Mouse (Mus musculus) hindlimb bud, embryonic 11.5 days (tissue): ENCODE data around the gene Etv6.

Experiments
- DNase-seq: peaks from one replicate; pipeline ENCODE4 v3.0.0-alpha.2; 2012; ENCODE audit warnings: low read depth, low spot score; ENCODE audit errors: extremely low spot score

Etv6 gene

GRCm38 (mm10) chr6:134161040-134161439 is 125.5 kb downstream of the Etv6 start:
- no peak for DNase-seq

DNA sequence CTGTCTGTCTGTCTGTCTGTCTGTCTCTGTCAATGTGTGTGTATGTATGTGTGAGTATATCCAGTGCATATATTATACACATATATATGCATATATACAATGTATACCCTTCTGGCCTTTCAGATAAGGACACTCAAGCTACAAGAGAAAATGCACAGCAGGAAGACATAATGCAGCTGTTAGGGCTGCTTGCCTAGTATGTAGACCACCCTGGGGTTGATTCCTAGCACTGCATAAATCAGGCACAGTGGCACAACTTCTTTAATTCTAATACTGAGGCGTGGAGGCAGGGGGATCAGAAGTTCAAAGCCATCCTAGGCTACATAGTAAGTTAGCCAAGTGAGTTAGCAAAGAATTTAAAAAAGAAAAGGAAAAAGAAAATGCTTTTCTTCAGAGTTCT is 127.8 kb downstream of the Etv6 start:
- DNase-seq, result no peak

GRCm38 (mm10) chr6:134164356-134164755 is 128.9 kb downstream of the Etv6 start:
- DNase-seq, result no peak

DNA sequence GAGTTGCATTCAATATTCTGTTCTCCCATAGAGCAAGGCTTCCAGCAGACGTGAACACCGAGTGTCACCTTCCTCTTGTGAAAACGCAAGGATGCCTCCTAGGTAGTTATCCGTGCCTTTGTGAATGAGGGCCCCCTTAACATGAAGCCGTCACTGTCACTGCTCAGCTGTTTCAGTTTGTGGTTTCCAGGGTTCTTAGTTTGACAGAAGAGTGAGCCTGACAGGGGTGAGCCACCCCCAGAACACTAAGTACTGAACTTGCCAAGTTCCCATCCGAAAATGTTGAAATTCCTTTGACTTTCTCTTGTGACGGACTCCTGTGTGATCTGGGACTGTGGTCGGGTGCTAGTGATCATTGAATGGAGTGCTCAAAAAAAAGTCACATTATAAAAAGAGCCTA is 129.5 kb downstream of the Etv6 start:
- DNase-seq, result no peak

GRCm38 (mm10) chr6:134167963-134168362 is 132.5 kb downstream of the Etv6 start:
- no peak for DNase-seq

- DNase-seq, result no peak
Observed at GRCm38 (mm10) chr6:134168799-134169198, 133.3 kb downstream of the Etv6 start.

GRCm38 (mm10) chr6:134171235-134171634 is 135.7 kb downstream of the Etv6 start:
- DNase-seq, result no peak

- DNase-seq, result no peak
Observed at GRCm38 (mm10) chr6:134171906-134172728, 136.6 kb downstream of the Etv6 start.

- no peak for DNase-seq
Observed at GRCm38 (mm10) chr6:134173439-134173838, 137.9 kb downstream of the Etv6 start.

DNA sequence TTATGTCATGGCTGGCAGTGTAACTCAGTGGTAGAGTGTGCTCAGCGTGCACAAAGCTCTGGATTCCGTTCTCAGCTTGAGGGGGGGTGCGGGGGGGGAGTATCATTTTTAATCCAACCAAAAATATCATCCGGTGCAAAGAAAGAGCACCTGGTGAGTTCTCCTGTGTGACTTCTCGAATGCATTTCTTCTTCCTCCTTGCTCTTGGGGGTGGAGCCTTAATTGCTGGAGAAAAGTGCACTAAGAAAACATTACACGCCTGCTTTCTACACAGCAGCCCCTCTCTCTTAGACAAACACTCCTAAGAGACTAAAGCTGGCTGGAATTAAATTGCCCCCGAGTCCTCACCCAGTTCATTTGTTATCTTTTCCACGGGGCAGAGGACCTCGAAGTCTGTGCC is 139.6 kb downstream of the Etv6 start:
- DNase-seq, result no peak

- no peak for DNase-seq
Observed at GRCm38 (mm10) chr6:134177196-134177595, 141.7 kb downstream of the Etv6 start.

GRCm38 (mm10) chr6:134182301-134182948 is 146.9 kb downstream of the Etv6 start:
- no peak for DNase-seq

DNA sequence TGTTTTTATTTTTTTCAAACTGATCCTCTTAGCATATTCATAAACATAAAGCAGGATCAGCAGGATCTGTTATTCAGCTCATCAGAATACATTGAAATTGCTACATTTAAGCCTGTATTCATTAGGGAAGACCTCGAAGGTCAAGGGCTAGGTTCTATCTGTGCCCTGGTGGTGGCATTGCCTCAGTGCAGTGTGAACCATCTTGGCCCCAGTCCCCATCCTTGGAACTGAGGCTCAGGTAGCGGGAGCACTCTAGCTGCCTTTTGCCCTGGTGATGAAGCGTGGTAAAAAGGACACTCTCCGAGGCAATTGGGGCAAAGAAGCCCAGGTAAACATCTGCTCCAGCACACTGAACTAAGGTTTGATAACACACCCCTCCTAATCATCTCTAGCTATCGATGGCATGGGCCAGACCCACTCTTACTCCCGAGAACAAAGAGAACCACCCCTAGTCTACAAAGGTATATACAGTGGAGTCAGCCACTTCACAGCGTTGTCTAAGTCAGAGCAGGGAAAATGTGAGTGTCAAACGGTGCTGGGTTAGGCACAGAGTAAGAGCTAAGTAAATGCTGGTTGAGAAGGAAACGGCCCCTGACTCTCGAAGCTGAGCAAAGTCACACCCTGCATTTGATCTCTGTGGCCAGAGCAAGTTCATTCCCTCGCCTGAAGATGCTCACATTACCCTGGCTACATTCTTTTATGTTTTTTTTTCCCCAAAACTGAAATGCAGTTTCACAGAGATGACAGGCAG is 148.3 kb downstream of the Etv6 start:
- DNase-seq, result no peak

DNA sequence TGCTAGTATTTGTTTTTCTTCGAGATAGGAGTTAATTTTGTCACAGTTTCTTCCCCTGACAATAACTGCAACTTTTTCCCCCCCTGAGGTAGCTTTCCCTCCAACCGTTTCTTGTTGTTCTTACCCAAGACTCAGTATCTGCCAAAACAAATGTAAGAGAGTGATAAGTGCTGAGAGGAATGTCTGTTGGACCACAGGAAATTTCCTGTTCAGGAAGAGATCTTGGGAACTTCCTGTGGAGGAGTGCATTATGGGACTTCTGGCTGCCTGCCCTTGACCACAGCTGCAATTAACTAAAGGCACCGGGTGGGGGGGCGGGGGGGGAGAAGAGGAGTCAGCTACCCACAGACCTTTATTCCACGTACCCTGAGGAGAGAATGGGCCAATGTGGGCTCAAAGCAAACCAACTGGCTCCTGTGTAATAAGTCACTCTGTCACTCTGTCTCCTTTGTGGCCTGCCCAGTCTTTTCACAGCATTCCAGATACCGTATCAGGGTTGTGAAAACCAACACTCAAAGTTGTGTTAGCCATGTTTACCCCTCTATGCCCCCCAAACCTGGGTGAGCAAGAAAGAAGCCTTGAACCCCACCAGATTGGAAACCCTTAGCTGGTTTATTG is 150.9 kb downstream of the Etv6 start:
- no peak for DNase-seq

DNA sequence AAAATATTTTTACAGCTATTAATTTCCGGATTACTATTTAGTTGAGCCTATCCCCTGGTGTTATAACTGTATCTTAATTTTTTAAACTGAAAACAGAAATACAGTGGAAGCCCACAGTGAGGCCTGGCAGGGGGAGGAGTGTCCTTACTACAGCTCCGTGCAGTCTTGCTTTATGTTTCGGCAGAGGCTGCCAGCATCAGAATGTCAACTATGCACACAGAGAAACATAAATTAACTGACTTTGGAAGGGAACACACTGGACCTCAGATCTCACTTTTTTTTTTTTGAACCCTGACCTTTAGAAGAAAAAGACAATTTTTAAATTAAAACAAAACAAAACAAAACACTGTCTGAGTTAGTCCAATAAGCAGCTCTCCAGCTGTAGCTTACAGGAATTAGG is 153.2 kb downstream of the Etv6 start:
- no peak for DNase-seq

DNA sequence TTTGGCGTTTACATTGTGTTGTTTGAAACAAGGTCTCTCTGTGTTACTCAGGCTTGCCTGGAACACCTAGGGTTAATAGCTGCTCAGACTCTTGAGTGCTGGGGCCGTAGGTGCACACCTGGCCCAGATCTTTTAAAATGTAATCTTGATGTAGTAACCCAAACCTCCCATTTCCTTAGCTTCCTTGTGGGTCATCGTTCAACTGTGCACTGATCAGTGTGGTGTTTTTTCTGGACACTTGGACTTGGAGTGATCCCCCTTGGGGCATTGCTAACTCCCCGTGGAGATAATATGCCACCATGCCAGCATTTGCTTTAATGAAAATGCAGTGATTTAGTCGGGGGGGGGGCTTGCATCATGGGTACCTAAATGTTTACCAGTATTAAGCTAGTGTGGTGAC is 153.7 kb downstream of the Etv6 start:
- no peak for DNase-seq

DNA sequence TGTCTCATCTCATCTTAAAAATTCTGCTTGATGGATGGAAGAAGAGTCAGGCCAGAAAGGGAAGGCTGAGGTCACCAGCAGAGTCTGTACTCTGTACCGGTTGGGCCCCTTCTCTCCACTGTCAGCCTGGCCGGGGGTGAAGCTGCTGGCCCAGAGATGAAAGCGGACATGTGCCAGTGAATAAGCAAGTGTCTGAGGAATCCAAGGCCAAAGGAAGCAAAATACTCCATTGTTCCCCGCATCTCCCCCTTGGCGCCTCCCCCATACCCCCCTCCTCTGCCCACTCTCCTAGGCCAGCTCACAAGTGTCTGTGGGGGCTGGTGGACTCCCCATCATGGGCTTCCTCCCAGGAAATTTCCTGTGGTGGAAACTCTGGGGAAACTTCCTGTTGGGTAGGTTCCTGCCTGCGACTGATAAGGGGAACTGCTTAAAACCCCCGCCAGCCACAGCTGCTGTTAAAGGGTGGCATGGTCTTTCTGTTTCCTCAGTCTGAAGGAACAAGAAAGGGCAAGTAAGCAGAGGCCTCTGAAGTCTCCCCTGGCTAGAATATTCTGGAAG is 154.2 kb downstream of the Etv6 start:
- DNase-seq, result no peak

- DNase-seq, result no peak
Observed at GRCm38 (mm10) chr6:134190597-134191278, 155.2 kb downstream of the Etv6 start.

GRCm38 (mm10) chr6:134192710-134193109 is 157.2 kb downstream of the Etv6 start:
- no peak for DNase-seq

- no peak for DNase-seq
Observed at GRCm38 (mm10) chr6:134199895-134200294, 164.4 kb downstream of the Etv6 start.

DNA sequence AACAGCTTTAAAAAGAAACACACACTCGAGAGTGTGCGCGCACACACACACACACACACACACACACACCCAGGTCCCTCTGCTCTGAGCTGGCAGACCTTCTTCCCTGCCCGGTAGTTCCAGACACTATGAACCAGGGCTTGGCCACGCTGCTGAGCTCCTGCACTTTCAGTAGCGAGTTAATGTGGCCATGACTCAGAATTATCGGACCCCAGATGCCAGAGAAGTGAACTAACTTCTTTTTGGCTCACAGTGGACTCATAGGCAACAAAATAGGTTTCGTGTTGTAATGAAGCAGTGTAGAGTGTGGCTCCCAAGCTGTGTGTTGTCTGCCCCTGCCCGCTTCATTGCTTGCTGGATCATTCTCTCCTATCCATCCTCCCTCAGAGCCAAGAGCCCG is 165.1 kb downstream of the Etv6 start:
- DNase-seq, result no peak
